Mouse (Mus musculus) mouse trophoblast stem cell (cell line): Measurements from ENCODE around the gene Acsl5.

Experiments used
- in situ Hi-C, 2 experiments: fragments of 300-500 bp; cut with MseI, MboI; formaldehyde crosslinking; loops; 2 replicates in 1 of 2; 3 replicates in 1 of 2; pipeline ENCODE4 v1.15.1; 2025

Acsl5 gene

DNA sequence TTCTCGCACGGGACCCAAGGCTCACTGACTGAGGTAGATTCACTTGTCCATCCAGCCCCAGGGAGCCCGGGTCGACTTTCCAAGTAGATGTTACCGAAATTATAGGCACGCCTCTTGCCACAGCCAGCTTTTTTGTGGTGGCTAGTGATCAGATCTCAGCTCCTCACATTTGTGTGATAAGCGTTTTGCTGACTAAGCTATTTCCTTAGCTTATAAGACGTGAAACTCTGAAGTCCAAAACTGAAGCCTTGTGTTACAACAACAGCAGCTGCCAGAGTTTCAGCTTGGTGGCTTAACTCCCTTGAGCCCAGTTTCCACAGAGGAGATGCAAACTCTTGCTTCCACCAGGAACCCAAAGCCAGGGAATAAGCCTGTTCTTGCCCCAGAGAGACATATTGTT, 70.9 kb downstream of the Acsl5 start:
- in situ Hi-C loops: no loop called here

- in situ Hi-C loops: no loop called here
Observed at GRCm38 (mm10) chr19:55327510-55327909, 75.8 kb downstream of the Acsl5 start.

- in situ Hi-C loops: no loop called here
Observed at GRCm38 (mm10) chr19:55331776-55332175, 80.0 kb downstream of the Acsl5 start.

DNA sequence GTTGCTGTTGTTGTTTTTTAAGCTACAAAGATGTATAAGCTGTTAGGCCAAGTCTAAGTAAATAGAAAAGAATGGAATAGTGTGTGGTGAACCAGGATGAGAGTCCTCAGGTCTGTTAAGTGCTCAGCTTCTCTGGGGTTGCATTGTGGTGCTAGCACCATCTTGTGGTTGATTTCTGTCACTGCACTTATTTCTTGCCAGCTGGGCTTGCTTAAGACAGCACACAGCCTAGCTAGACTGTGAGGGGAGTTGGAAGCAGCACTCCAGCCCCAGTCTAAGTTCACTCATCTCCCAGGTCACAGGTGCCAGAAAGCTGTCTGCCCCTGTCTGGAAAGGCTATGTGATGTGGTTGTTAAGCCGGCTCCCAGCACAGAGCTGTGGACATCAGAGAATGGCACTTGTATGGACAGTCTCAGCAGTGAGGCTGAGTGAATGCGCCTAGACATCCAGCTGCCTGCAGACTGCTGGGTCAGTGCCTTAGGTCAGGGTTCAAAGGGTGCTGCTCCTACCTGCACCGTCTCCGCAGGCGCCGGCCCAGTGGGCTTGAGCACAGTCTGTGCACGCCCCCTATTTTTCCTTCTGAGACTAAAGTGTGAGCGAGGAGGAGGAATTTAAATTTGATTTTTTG, 81.0 kb downstream of the Acsl5 start:
- in situ Hi-C loops: no loop called here

GRCm38 (mm10) chr19:55335881-55336280, 84.1 kb downstream of the Acsl5 start:
- in situ Hi-C loops: no loop called here

GRCm38 (mm10) chr19:55336441-55336840, 84.7 kb downstream of the Acsl5 start:
- in situ Hi-C loops: no loop called here

DNA sequence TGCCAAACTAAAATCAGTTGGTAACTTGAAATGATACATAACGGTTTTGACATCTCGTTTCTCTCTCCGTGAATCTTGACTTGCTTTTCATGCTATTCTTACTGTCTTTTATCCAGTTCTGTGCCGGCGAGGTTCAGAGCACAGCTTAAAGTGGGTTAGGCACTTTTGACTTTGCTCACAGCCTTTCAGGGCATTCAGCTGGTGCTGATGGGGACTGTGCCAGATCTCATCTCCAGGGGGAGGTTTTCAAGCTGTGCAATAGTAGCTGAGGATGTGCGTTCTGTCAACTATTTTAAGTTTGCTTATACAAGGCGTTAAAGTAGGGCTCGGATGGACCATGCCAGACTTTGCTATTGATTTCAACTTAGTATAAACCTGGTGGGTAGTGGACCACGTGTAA, 85.3 kb downstream of the Acsl5 start:
- in situ Hi-C loops: no loop called here

- in situ Hi-C loops: no loop called here
Observed at GRCm38 (mm10) chr19:55337664-55338063, 85.9 kb downstream of the Acsl5 start.

- in situ Hi-C loops: no loop called here
Observed at GRCm38 (mm10) chr19:55340521-55340920, 88.8 kb downstream of the Acsl5 start.

DNA sequence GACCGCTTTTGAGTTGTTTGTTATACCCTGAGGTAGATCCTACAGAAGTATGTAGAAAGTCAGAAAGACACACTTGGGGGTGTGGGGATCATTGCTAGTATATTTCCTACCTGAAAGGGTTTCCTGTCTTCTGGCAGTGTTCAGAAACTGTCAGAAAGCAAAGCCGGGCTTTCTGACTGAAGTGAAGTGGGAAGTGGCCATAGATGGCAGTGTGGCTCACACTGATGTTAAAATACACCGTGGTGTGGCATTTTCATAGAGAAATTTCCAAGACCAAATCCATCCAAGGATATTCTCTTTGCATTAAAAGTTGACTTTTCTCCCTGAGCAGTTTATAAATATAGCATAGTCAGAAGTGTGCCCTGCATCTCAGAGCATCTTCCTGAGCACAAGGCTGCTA, 89.6 kb downstream of the Acsl5 start:
- in situ Hi-C loops: no loop called here

DNA sequence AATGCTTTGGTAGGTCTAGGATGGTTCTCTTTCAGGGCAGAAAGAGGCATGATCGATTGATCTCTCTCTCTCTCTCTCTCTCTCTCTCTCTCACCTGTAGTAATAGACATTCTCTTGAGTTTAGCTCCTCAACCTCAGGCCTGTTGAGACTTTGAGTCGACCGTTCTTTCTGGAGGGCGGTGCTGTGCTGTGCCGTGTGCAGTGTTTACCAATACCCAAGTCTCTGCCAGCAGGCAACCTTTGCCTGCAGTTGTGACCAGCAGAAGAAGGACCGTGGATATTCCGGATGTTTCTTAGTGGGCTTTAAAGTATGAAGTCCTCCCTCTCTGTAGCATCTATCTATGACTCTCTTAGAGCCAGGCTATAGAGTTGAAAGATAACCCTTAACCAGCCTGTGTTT, 90.7 kb downstream of the Acsl5 start:
- in situ Hi-C loops: no loop called here

DNA sequence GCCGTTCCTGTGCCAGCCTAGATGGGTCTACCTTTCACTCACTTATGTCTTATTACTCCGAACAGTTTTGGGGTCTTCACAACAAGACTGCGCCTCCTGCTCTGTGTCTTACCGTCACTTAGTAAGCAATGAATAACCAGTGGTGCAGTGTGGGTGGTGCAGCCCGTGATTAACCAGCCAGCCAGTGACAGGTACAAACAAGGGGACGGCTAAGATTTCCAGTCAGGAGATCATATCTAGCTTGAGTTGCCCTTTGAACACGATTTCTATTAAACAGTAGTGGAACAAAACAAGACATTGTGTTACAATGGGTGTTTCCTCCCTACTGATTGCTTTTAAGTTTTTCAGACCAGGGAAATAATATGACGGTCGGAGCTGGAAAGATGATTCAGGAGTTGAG, 91.5 kb downstream of the Acsl5 start:
- in situ Hi-C loops: no loop called here
